Mouse (Mus musculus) cerebellum, postnatal 25 days (tissue): ENCODE data around the gene Gm3250.

ENCODE experiments used
- DNase-seq, 2 experiments: peaks; one replicate each; pipeline ENCODE4 v3.0.0; 2021; ENCODE audit warnings: mixed read lengths in 2 of 2

Gm3250 gene

GRCm38 (mm10) chr10:77750686-77751085 is 31.7 kb downstream of the Gm3250 start:
- DNase-seq = peak; percentile 14 to 32

- peak; percentile 10 to 28 for DNase-seq
Measured at GRCm38 (mm10) chr10:77741924-77742688, 40.2 kb downstream of the Gm3250 start, which contains the start of gene Gm18596. Gene Gm18596 (minus strand): TSS chr10:77742638.

GRCm38 (mm10) chr10:77738929-77739328 is 43.4 kb downstream of the Gm3250 start:
- no peak for DNase-seq

- DNase-seq = no peak
Measured at GRCm38 (mm10) chr10:77735928-77736327, 46.4 kb downstream of the Gm3250 start.
